Mouse (Mus musculus) midbrain, embryonic 11.5 days (tissue): ENCODE data around the gene Ptgr2. TPM values are rescaled to one million over a fixed set of nuclear protein-coding genes. Genes with fewer than 3 reads are reported as not detected.
A peak's percentile ranks its signal among the peaks of the same experiment; 100 is the strongest.
"Not testable (repeated sequence)": the region's sequence is repeated elsewhere in the genome, so short reads cannot be mapped to it uniquely, and the experiment has no call there.

ENCODE experiments used
- ATAC-seq: fragments of 200-750 bp; cut with Nextera tagmentation; 2 replicates; pipeline ENCODE4 v1.8.0; 2017; ENCODE audit warnings: moderate TSS enrichment, moderate library complexity; ENCODE audit not compliant: low FRiP score
- DNase-seq: peaks from one replicate; pipeline ENCODE4 v3.0.0; 2015; ENCODE audit warnings: low spot score; ENCODE audit errors: missing footprints
- H3K27ac ChIP-seq: fragments of 300-500 bp; sonication (generic); 2 replicates; pipeline ENCODE4 v1.5.1; 2014; ENCODE audit warnings: low read depth, low read length
- H3K27me3 ChIP-seq: fragments of 300-500 bp; sonication (generic); 2 replicates; pipeline ENCODE4 v1.6.1; 2014; ENCODE audit warnings: mild to moderate bottlenecking, low read length, moderate library complexity, mixed read lengths; ENCODE audit not compliant: control insufficient read depth, insufficient read depth
- H3K36me3 ChIP-seq: fragments of 300-500 bp; sonication (generic); 2 replicates; pipeline ENCODE4 v1.6.1; 2014; ENCODE audit warnings: mild to moderate bottlenecking, low read length, moderate library complexity, mixed read lengths; ENCODE audit not compliant: control insufficient read depth, insufficient read depth
- H3K4me1 ChIP-seq: fragments of 300-500 bp; sonication (generic); 2 replicates; pipeline ENCODE4 v1.6.1; 2014; ENCODE audit warnings: low read length; ENCODE audit not compliant: control insufficient read depth, insufficient read depth
- H3K4me2 ChIP-seq: fragments of 300-500 bp; sonication (generic); 2 replicates; pipeline ENCODE4 v1.6.1; 2014; ENCODE audit warnings: mild to moderate bottlenecking, moderate library complexity
- H3K4me3 ChIP-seq: fragments of 300-500 bp; sonication (generic); 2 replicates; pipeline ENCODE4 v1.5.1; 2014; ENCODE audit warnings: low read depth, low read length
- H3K9ac ChIP-seq: fragments of 300-500 bp; sonication (generic); 2 replicates; pipeline ENCODE4 v1.6.1; 2014; ENCODE audit warnings: low read length
- H3K9me3 ChIP-seq: fragments of 300-500 bp; sonication (generic); 2 replicates; pipeline ENCODE4 v1.6.1; 2016; ENCODE audit warnings: low read length; ENCODE audit not compliant: control insufficient read depth
- whole genome bisulfite sequencing: fragments of 180-500 bp; shearing (Covaris S2); extraction: QIAGEN DNeasy Blood & Tissue Kit; methylation state at CpG from one replicate; pipeline ENCODE4 v1.1.7; 2014; 5-methylcytosine and 5-hydroxymethylcytosine counted together
- polyA plus RNA-seq: library from polyadenylated mRNA; unstranded; fragments of >200 nt; fragmentation: Nextera tagmentation; extraction: Ambion mirVana; gene quantifications from 2 replicates; pipeline ENCODE4 v1.2.1, GENCODE M21; 2014

Gene Ptgr2
- polyA plus RNA-seq: 18.6 and 18.8 TPM in 2 replicates

- Histone ChIP-seq H3K4me3 (peak within 1 kb of the TSS; percentile 47), H3K27ac (peak within 1 kb of the TSS; percentile 44; the same call in 1 of the 2 replicates), H3K9ac (peak within 1 kb of the TSS; percentile 74), H3K4me2 (peak within 1 kb of the TSS; percentile 66), H3K27me3 (no peaks in the 10 kb centered on the region), H3K9me3 (no peaks in the 10 kb centered on the region), H3K36me3 (no peaks in the 10 kb centered on the region), H3K4me1 (peaks cover 9% of the 10 kb centered on the region)
- under 1% methylated on average over 39 of the region's 39 CpGs for WGBS
- DNase-seq (peak; percentile 99), ATAC-seq (peak; percentile 98)
Measured at GRCm38 (mm10) chr12:84284885-84285592, at the start of gene Ptgr2. Ptgr2 (plus strand) TSS chr12:84285232.

GRCm38 (mm10) chr12:84235577-84235976 lies 49.5 kb upstream of the Ptgr2 start:
- Histone ChIP-seq H3K27ac (no peak overlapping the region), H3K4me2 (no peak overlapping the region), H3K4me1 (no peaks in the 10 kb centered on the region), H3K36me3 (no peaks in the 10 kb centered on the region), H3K9ac (no peak overlapping the region), H3K4me3 (no peak overlapping the region), H3K27me3 (no peaks in the 10 kb centered on the region), H3K9me3 (no peaks in the 10 kb centered on the region)
- ATAC-seq (no peak), DNase-seq (no peak)
- 94% methylated on average over 6 of the region's 6 CpGs for WGBS

- Histone ChIP-seq H3K4me2 (no peak overlapping the region), H3K36me3 (no peaks in the 10 kb centered on the region), H3K9me3 (no peaks in the 10 kb centered on the region), H3K4me1 (no peaks in the 10 kb centered on the region), H3K27me3 (no peaks in the 10 kb centered on the region), H3K27ac (no peak overlapping the region), H3K9ac (no peak overlapping the region), H3K4me3 (no peak overlapping the region)
- whole genome bisulfite sequencing: 88% methylated on average over 10 of the region's 10 CpGs
- no peak for ATAC-seq
- DNase-seq: no peak
Measured at GRCm38 (mm10) chr12:84235981-84236752, 48.9 kb upstream of the Ptgr2 start.

GRCm38 (mm10) chr12:84237036-84237435 lies 48.0 kb upstream of the Ptgr2 start:
- H3K9me3 ChIP-seq, H3K27me3 ChIP-seq, H3K36me3 ChIP-seq, H3K9ac ChIP-seq, H3K4me3 ChIP-seq, H3K4me2 ChIP-seq, DNase-seq, ATAC-seq, H3K27ac ChIP-seq, H3K4me1 ChIP-seq: not testable (repeated sequence)
- WGBS: 89% methylated on average over 5 of the region's 5 CpGs

- Histone ChIP-seq H3K4me2 (no peak overlapping the region), H3K9me3 (no peaks in the 10 kb centered on the region), H3K36me3 (no peaks in the 10 kb centered on the region), H3K4me3 (no peak overlapping the region), H3K9ac (no peak overlapping the region), H3K27me3 (no peaks in the 10 kb centered on the region), H3K27ac (no peak overlapping the region), H3K4me1 (no peaks in the 10 kb centered on the region)
- WGBS: 83% methylated on average over 7 of the region's 7 CpGs
- DNase-seq (no peak), ATAC-seq (no peak)
Measured at GRCm38 (mm10) chr12:84243076-84243770, 41.8 kb upstream of the Ptgr2 start.

- ATAC-seq: no peak
Measured at GRCm38 (mm10) chr12:84245683-84246082, 39.3 kb upstream of the Ptgr2 start.

GRCm38 (mm10) chr12:84249217-84249616 lies 35.8 kb upstream of the Ptgr2 start:
- no peak overlapping the region for H3K27ac ChIP-seq
- no peak overlapping the region for H3K9ac ChIP-seq
- ATAC-seq (no peak), DNase-seq (no peak)
- no peaks in the 10 kb centered on the region for H3K4me1 ChIP-seq
- no peak overlapping the region for H3K4me2 ChIP-seq
- WGBS: 9% methylated on average over 3 of the region's 3 CpGs
- no peaks in the 10 kb centered on the region for H3K9me3 ChIP-seq
- no peaks in the 10 kb centered on the region for H3K36me3 ChIP-seq
- H3K4me3 ChIP-seq: no peak overlapping the region
- H3K27me3 ChIP-seq: no peaks in the 10 kb centered on the region

More at GRCm38 (mm10) chr12:84245683-84246082, 39.3 kb upstream of the Ptgr2 start:
- 73% methylated on average over 5 of the region's 5 CpGs for WGBS
- Histone ChIP-seq H3K27me3 (no peaks in the 10 kb centered on the region), H3K4me2 (no peak overlapping the region), H3K4me3 (no peak overlapping the region), H3K27ac (no peak overlapping the region), H3K4me1 (no peaks in the 10 kb centered on the region), H3K9ac (no peak overlapping the region), H3K9me3 (no peaks in the 10 kb centered on the region), H3K36me3 (no peaks in the 10 kb centered on the region)
- no peak for DNase-seq

GRCm38 (mm10) chr12:84252811-84253210 lies 32.2 kb upstream of the Ptgr2 start:
- H3K27ac ChIP-seq: no peak overlapping the region
- H3K9me3 ChIP-seq: no peaks in the 10 kb centered on the region
- H3K4me1 ChIP-seq: no peaks in the 10 kb centered on the region
- no peak overlapping the region for H3K4me3 ChIP-seq
- no peaks in the 10 kb centered on the region for H3K27me3 ChIP-seq
- ATAC-seq: no peak
- WGBS: 81% methylated on average over 5 of the region's 5 CpGs
- no peaks in the 10 kb centered on the region for H3K36me3 ChIP-seq
- DNase-seq: no peak
- no peak overlapping the region for H3K9ac ChIP-seq
- H3K4me2 ChIP-seq: no peak overlapping the region

- WGBS: 78% methylated on average over 5 of the region's 5 CpGs
- no peaks in the 10 kb centered on the region for H3K4me1 ChIP-seq
Measured at GRCm38 (mm10) chr12:84254886-84255285, 30.1 kb upstream of the Ptgr2 start.

More at GRCm38 (mm10) chr12:84254886-84255285, 30.1 kb upstream of the Ptgr2 start:
- no peak overlapping the region for H3K4me2 ChIP-seq
- H3K9ac ChIP-seq: no peak overlapping the region
- DNase-seq (no peak), ATAC-seq (no peak)
- H3K9me3 ChIP-seq: no peaks in the 10 kb centered on the region
- no peaks in the 10 kb centered on the region for H3K36me3 ChIP-seq
- no peak overlapping the region for H3K4me3 ChIP-seq
- H3K27ac ChIP-seq: no peak overlapping the region
- H3K27me3 ChIP-seq: no peaks in the 10 kb centered on the region
